Mouse (Mus musculus): Measurements from ENCODE around the gene Shpk. TPM values are rescaled to one million over a fixed set of nuclear protein-coding genes. Genes with fewer than 3 reads are reported as not detected.
A peak's percentile ranks its signal among the peaks of the same experiment; 100 is the strongest.

Shpk gene
- polyA plus RNA-seq, 1 experiment: 4.4 TPM

DNA sequence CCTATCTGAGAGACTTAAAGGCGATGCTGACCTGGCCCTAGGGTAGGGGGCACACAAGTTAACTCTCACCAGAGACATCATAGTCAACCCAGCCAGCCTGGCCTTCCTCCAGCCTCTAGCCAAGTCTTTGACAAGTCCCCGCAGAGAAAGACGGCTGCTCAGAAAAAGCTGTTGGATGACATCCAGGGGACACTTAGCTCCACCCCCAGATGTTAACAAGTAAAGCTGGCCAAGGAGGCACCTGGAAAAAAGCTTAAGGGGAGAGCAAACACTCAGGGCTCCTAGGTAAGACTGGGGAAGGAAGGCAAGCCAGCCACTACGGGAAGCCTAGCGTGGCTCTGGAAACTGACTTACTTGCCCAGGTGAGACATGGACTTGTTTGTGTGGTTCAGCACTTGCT lies 27.1 kb upstream of the Shpk start:
- 18% methylated on average over 5 of the region's 5 CpGs for WGBS
- Histone ChIP-seq H3K4me1 (ENCODE audit: control insufficient read depth, insufficient read depth, low read length) (peaks cover 13% of the 10 kb centered on the region; the same call in 1 of the 2 replicates), H3K4me3 (replicated peaks; ENCODE audit: extremely low read depth, low read depth, low read length) (no peak overlapping the region)
- DNase-seq: peak; percentile 77
- TF ChIP-seq POLR2A (IDR thresholded peaks at IDR 0.05; ENCODE audit: borderline replicate concordance, extremely low read depth, low read depth, low read length): peak; percentile 47; the same call in 1 of the 2 replicates
- TF ChIP-seq CTCF (IDR thresholded peaks at IDR 0.05; ENCODE audit: insufficient read depth, low read length): no peak

DNA sequence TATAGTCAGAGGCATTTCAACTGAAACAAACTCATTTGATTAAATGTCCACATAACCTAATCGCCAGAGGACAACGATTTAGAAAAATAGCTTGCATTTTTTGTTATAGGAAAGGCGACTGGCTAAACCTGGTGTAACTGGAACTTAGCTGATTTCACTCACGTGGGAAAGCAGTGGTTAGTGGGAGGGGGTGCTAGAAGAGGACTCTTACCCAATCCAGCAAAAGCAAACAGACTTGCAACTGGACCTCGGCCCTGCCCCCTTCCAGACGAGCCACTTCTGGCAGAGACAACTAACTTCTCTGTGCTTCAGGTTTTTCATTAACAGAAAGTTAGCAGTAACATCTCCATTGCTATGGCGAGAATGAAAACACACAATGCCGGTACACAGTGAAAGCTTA lies 23.6 kb upstream of the Shpk start:
- TF ChIP-seq CTCF (IDR thresholded peaks at IDR 0.05; ENCODE audit: insufficient read depth, low read length): no peak
- TF ChIP-seq POLR2A (IDR thresholded peaks at IDR 0.05; ENCODE audit: borderline replicate concordance, extremely low read depth, low read depth, low read length): no peak
- WGBS: 36% methylated on average over 8 of the region's 8 CpGs
- Histone ChIP-seq H3K4me3 (replicated peaks; ENCODE audit: extremely low read depth, low read depth, low read length) (peak overlapping the region; percentile 90), H3K4me1 (ENCODE audit: control insufficient read depth, insufficient read depth, low read length) (peaks cover 24% of the 10 kb centered on the region; the same call in 1 of the 2 replicates)
- DNase-seq: peak; percentile 62

DNA sequence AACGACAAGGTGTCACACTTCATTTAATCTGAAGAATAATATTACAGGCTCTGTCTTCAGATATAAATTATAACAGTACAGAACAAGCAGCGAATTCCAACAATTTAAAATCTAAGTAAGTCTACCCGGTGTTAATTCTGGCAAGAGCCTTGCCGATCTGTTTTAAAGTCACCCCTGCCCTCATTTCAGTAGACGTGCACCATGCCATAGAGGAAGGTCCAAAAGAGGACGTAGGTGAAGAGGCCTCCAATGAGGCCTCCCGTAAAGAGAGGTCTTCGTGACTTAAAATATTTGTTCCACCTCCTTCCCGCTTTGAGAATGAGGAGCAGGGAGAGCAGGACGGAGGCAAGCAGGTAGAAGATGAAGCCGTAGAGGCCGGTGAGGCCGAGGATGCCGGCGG lies 23.1 kb upstream of the Shpk start:
- under 1% methylated on average over 15 of the region's 15 CpGs for WGBS
- TF ChIP-seq POLR2A (IDR thresholded peaks at IDR 0.05; ENCODE audit: borderline replicate concordance, extremely low read depth, low read depth, low read length) (no peak), CTCF (IDR thresholded peaks at IDR 0.05; ENCODE audit: insufficient read depth, low read length) (no peak)
- peaks cover 24% of the 10 kb centered on the region; the same call in 1 of the 2 replicates for H3K4me1 ChIP-seq (ENCODE audit: control insufficient read depth, insufficient read depth, low read length)
- DNase-seq: no peak
- peak overlapping the region; percentile 90 for H3K4me3 ChIP-seq (replicated peaks; ENCODE audit: extremely low read depth, low read depth, low read length)

DNA sequence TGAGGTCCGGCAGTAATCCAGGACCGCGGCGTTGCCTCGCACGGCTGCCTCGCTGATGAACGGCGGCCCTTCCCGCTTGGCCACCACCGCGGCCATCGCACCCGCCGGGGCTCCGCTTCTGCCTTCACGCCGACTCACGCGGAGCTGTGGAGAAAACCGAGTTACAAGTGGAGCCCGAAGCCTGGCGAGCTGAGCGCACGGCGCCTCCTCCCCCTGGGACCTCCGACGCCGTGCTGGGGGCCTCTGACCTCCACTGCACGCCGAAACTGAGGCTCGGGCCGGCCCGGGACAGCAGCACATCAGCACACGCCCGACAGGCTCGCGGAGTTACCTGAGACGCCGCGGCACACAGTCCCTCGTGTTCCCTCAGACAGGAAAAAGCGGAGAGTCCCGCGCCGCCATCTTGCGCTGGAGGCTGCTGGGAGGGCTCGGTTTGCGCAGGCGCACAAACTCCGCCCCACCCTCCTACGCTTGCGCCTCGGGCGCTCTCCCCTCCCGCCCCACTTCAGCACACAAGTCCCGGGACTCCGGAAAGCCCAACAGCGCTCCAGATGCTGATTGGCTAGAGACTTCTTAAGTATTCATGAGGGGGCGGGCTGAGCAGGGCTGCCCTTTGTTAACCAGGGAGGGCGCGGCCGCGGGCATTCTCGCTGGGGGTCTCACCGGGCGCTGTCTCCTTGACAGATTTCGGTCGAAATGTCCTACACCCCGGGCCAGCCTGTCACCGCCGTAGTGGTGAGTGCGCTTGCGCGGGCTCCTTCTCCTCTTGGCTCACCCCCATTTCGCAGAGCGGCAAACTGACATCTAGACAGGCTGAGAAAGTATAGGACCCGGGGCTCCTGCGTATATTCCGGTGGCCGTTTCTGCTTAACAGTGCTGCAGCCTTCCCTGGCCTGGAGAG lies 22.4 kb upstream of the Shpk start, which contains the start of the genes Emc6 and Tax1bp3:
Gene Emc6 (minus strand): TSS at position 430 of the 901 bp plus-strand sequence.
Gene Tax1bp3 (plus strand): TSS at position 476 of the 901 bp plus-strand sequence.
- Histone ChIP-seq H3K4me1 (ENCODE audit: control insufficient read depth, insufficient read depth, low read length) (peaks cover 21% of the 10 kb centered on the region; the same call in 1 of the 2 replicates), H3K4me3 (replicated peaks; ENCODE audit: extremely low read depth, low read depth, low read length) (peak within 1 kb of the TSS; percentile 90)
- under 1% methylated on average over 81 of the region's 81 CpGs for WGBS
- peak; percentile 93 for DNase-seq
- no peak for TF ChIP-seq CTCF (IDR thresholded peaks at IDR 0.05; ENCODE audit: insufficient read depth, low read length)
- peak; percentile 78 for TF ChIP-seq POLR2A (IDR thresholded peaks at IDR 0.05; ENCODE audit: borderline replicate concordance, extremely low read depth, low read depth, low read length)

DNA sequence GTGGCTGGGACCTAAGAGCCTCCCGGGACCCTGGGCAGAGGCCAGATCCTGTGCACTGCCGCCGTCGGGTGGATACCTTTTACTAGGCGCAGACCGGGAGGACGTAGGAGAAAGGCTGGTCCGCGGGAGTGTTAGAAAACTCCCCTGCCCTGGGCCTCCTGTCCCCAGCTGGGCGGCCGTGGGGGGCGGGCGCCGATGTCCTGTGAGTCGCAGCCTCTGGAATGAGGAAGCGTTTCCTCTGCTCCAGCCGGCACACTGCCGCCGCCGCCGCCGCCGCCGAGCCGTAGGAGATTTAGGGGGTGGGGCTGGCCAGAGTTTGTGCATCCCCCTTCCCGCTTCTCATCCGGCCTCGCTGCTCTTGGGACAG lies 21.8 kb upstream of the Shpk start:
- under 1% methylated on average over 28 of the region's 28 CpGs for WGBS

DNA sequence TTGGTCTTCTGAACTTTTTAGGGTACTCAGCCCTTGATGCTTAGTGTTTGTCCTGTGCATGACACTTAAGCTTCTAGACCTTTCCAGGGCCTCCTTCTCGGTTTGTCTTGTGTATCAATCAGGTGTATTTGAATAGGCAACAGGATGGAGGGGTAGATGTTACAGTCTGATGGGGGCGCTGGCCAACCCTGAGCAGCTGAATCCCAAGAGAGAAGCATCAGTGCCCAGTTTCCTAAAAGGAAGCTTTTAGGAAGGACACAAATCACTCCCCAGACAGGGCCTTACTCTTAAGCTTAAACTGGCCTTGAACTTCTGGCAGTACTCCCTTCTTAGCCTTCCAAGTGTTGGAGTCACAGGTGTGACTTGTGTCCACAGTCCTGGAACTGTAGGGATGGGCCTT lies 21.4 kb upstream of the Shpk start:
- Histone ChIP-seq H3K4me1 (ENCODE audit: control insufficient read depth, insufficient read depth, low read length) (peaks cover 13% of the 10 kb centered on the region; the same call in 1 of the 2 replicates), H3K4me3 (replicated peaks; ENCODE audit: extremely low read depth, low read depth, low read length) (peak overlapping the region; percentile 88)
- WGBS: 7% methylated on average over 2 of the region's 2 CpGs
- DNase-seq: no peak
- no peak for TF ChIP-seq POLR2A (IDR thresholded peaks at IDR 0.05; ENCODE audit: borderline replicate concordance, extremely low read depth, low read depth, low read length)
- TF ChIP-seq CTCF (IDR thresholded peaks at IDR 0.05; ENCODE audit: insufficient read depth, low read length): no peak

More for the DNA sequence above, 21.8 kb upstream of the Shpk start:
- Histone ChIP-seq H3K4me3 (replicated peaks; ENCODE audit: extremely low read depth, low read depth, low read length) (peak overlapping the region; percentile 88), H3K4me1 (ENCODE audit: control insufficient read depth, insufficient read depth, low read length) (peaks cover 15% of the 10 kb centered on the region; the same call in 1 of the 2 replicates)
- TF ChIP-seq POLR2A (IDR thresholded peaks at IDR 0.05; ENCODE audit: borderline replicate concordance, extremely low read depth, low read depth, low read length) (peak; percentile 51; the same call in 1 of the 2 replicates), CTCF (IDR thresholded peaks at IDR 0.05; ENCODE audit: insufficient read depth, low read length) (no peak)
- DNase-seq: peak; percentile 78

DNA sequence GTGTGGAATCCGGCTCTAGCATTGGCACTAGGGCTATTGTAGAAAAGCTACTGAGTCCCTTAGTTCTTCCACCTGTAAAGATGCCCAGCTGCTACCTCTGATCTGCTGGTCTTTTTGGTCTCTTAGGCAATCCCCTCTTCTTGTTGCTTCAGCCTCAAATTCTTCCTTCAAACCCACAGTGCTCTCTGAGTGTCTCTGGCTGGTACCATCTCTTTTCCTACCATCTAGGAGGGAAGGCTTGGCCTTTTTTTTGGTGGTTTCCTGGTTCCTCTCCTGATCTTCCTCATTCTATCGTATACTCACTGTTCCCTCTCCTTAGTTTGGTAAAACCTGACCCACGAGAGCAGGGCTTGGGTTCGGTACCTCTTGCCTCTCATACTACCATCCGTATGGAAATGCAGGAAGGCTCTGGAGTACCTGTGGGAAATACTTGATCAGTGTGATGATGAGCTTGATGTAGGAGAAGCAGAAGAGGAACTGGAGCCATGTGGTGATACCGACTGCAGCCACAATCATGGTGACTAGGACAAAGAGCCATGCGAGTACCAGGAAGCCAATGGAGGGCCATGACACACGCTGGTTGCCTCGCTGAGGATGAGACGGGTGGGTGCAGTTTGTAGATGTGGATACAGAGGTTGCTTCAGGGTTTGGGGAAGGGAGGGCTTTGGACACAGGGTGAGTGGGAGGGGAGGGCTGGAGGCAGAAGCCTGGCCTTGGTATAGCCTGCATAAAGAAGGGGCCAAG lies 13.2 kb upstream of the Shpk start:
- no peaks in the 10 kb centered on the region for H3K4me1 ChIP-seq (ENCODE audit: control insufficient read depth, insufficient read depth, low read length)
- DNase-seq: no peak
- no peak for TF ChIP-seq CTCF (IDR thresholded peaks at IDR 0.05; ENCODE audit: insufficient read depth, low read length)
- TF ChIP-seq POLR2A (IDR thresholded peaks at IDR 0.05; ENCODE audit: borderline replicate concordance, extremely low read depth, low read depth, low read length): no peak
- H3K4me3 ChIP-seq (replicated peaks; ENCODE audit: extremely low read depth, low read depth, low read length): no peak overlapping the region
- 81% methylated on average over 10 of the region's 10 CpGs for WGBS

DNA sequence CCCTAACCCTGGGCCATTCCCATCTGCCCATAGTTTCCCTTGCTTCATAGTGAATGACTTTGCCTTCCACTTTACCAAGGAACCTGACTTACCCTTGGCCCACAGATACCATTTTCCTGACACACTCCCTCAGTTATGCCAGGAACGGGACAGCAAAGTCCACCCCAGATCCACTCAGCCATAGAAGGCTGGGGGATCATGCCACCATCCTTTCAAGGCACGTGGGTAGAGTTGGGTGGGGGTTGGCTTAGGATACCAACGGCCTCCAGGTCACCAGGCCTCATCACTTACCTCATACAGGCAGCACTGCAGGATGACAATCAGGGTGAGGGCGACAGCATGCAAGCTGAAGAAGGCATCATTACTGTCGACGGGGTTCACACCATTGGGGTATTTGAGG lies 12.0 kb upstream of the Shpk start:
- 87% methylated on average over 6 of the region's 6 CpGs for WGBS
- DNase-seq: no peak
- Histone ChIP-seq H3K4me1 (ENCODE audit: control insufficient read depth, insufficient read depth, low read length) (no peaks in the 10 kb centered on the region), H3K4me3 (replicated peaks; ENCODE audit: extremely low read depth, low read depth, low read length) (no peak overlapping the region)
- no peak for TF ChIP-seq CTCF (IDR thresholded peaks at IDR 0.05; ENCODE audit: insufficient read depth, low read length)
- no peak for TF ChIP-seq POLR2A (IDR thresholded peaks at IDR 0.05; ENCODE audit: borderline replicate concordance, extremely low read depth, low read depth, low read length)

DNA sequence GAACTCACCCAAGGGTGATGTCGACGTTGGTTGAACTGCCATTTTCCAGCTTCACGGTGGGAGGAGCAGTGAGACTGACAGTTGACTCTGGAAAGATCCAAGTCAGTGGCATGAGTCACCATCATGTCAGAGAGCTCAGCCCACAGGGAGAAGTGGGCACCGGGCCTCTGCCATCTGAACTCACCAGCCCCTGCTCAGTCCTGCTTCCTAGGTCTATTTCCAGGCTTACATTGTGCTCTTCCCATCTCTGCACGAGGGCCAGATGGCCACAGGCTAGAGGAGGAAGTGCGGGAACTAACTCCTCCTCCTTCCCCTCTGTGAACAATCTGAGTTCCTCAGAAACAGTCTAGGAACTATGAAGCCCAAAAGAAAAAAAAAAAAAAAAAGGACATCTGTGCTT lies 6.2 kb upstream of the Shpk start:
- no peak for DNase-seq
- WGBS: 60% methylated on average over 6 of the region's 6 CpGs
- H3K4me1 ChIP-seq (ENCODE audit: control insufficient read depth, insufficient read depth, low read length): no peaks in the 10 kb centered on the region
- TF ChIP-seq CTCF (IDR thresholded peaks at IDR 0.05; ENCODE audit: insufficient read depth, low read length) (no peak), POLR2A (IDR thresholded peaks at IDR 0.05; ENCODE audit: borderline replicate concordance, extremely low read depth, low read depth, low read length) (no peak)
- no peak overlapping the region for H3K4me3 ChIP-seq (replicated peaks; ENCODE audit: extremely low read depth, low read depth, low read length)

All from lung, adult 2 months (tissue).